Mouse (Mus musculus) ES-E14 (cell line): ENCODE data around the gene Usp49.

Experiments used
- HCFC1 ChIP-seq: IDR thresholded peaks from 2 replicates; pipeline ENCODE4 v1.6.1; 2012; ENCODE audit warnings: low read length, inconsistent platforms, borderline replicate concordance; ENCODE audit not compliant: insufficient read depth
- ZC3H11A ChIP-seq: IDR thresholded peaks from 2 replicates; pipeline ENCODE4 v1.6.1; 2012; ENCODE audit warnings: low read depth, mild to moderate bottlenecking, inconsistent platforms, low read length, borderline replicate concordance

DNA sequence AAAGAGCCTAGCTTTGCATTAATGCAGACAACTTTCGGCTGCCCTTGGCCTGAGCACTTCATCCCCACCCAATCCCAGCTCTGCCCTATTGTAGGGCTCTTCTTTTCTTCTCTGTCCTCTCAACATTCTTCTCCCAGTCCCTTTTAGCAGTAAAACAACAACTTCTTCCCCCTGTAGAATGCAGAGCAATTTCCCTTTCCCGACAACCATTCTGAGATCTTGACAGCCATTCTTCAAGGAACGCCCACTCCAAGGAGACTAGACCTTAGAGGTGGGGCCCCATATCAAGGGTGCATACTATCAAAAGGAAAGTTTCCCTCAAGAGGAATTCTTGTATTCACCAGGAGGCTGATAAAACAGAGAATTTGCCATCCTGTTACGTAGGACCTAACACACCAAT, 18.5 kb downstream of the Usp49 start:
- no peak for TF ChIP-seq HCFC1
- TF ChIP-seq ZC3H11A, result no peak
